Comparison of ENCODE assay signal across 25 mouse cellular contexts in the genomic region with DNA sequence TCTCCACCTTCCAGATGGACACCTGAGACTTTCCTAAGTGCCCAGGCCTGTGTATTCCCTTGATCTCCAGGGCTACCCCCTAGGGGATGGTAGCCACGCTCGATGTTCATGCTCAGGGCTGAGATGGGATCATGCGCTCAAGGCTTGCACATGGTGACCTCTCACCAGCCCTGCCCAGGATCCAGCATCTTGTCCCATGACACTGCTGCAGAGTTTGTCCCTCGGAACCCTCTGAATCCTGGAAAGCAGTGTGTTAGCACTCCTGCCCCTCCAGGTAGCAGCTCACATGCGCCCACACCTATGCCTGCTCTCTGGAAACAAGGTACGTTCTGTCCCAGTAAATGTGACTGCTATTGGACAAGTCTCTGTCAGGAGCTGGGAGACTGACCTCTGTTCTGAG. TPM values are rescaled to one million over a fixed set of nuclear protein-coding genes. Genes with fewer than 3 reads are reported as not detected.
DNase-seq lines count a peak whose midpoint lies in the region; ATAC-seq and TF ChIP-seq lines count a peak whose summit lies in the region.
"Had no signal": no experiment of that assay in that cellular context is flagged by ENCODE, and none has a peak within 500 bp of the region (broad histone marks: within the 10 kb centered on the region; RNA-seq: fewer than 3 reads in every experiment).

No protein-coding gene starts in this region.

- TF ChIP-seq POLR2A in bone marrow macrophage, adult 2 months (IDR thresholded peaks at IDR 0.05; ENCODE audit: borderline replicate concordance, low read depth, low read length): no peak
- no peak for TF ChIP-seq POLR2A in limb, embryonic 14.5 days (IDR thresholded peaks at IDR 0.05; ENCODE audit: borderline replicate concordance, extremely low read depth, insufficient read depth, insufficient read length)
- TF ChIP-seq POLR2A in thymus, adult 2 months (IDR thresholded peaks at IDR 0.05; ENCODE audit: control insufficient read depth, extremely low read depth, insufficient read depth, low read length, poor library complexity): no peak

- WGBS in embryonic facial prominence, embryonic 14.5 days: 69% methylated on average over 6 of the region's 6 CpGs
- 71% methylated on average over 6 of the region's 6 CpGs for WGBS in limb, embryonic 14.5 days
- WGBS in thymus, adult 2 months: 98% methylated on average over 6 of the region's 6 CpGs

- no peaks in the 10 kb centered on the region for H3K9me3 ChIP-seq in embryonic facial prominence, embryonic 14.5 days (ENCODE audit: control insufficient read depth, low read length)
- H3K9me3 ChIP-seq in limb, embryonic 14.5 days (ENCODE audit: control insufficient read depth, low read length): no peaks in the 10 kb centered on the region
- H3K9me3 ChIP-seq: heart, embryonic 15.5 days; liver, embryonic 13.5 days; megakaryocyte, embryonic 14.5 days; neural tube, embryonic 13.5 days; stomach, embryonic 15.5 days had no signal

- intact Hi-C loops in heart, postnatal 25 days (cut with DNase I): no loop called here

- no peak overlapping the region for H3K4me2 ChIP-seq in embryonic facial prominence, embryonic 14.5 days (ENCODE audit: low read depth, low read length)
- H3K4me2 ChIP-seq in limb, embryonic 14.5 days (replicated peaks; ENCODE audit: low read depth, low read length, severe bottlenecking): 0 out of 2 replicates have a peak overlapping the region, but pooled peaks have one; percentile 29
- H3K4me2 ChIP-seq: heart, embryonic 15.5 days; hindbrain, embryonic 14.5 days; liver, embryonic 13.5 days; neural tube, embryonic 13.5 days; stomach, embryonic 15.5 days had no signal

- no peak for ATAC-seq in embryonic facial prominence, embryonic 14.5 days (ENCODE audit: low read depth)
- no peak for ATAC-seq in limb, embryonic 14.5 days (ENCODE audit: low FRiP score, low read depth)
- ATAC-seq: CD4-positive, CD25-positive, alpha-beta regulatory T cell, adult 4 months; forebrain, postnatal 0 days; inflammation-experienced regulatory T-cells, adult 6 months had no signal

- H3K27me3 ChIP-seq in embryonic facial prominence, embryonic 14.5 days (replicated peaks; ENCODE audit: control insufficient read depth, insufficient read depth, low read length): no peaks in the 10 kb centered on the region
- no peaks in the 10 kb centered on the region for H3K27me3 ChIP-seq in limb, embryonic 14.5 days (ENCODE audit: control insufficient read depth, insufficient read depth, low read length)
- H3K27me3 ChIP-seq in thymus, adult 2 months (ENCODE audit: control insufficient read depth, insufficient read depth, low read length): no peaks in the 10 kb centered on the region
- H3K27me3 ChIP-seq: heart, embryonic 15.5 days; liver, embryonic 13.5 days; neural tube, embryonic 13.5 days; stomach, embryonic 15.5 days had no signal

- DNase-seq in heart, adult 11 months: peak; percentile 92
- no peak for DNase-seq in heart, postnatal 25 days (ENCODE audit: low spot score)
- DNase-seq in embryonic facial prominence, embryonic 14.5 days (ENCODE audit: low spot score): no peak
- DNase-seq in limb, embryonic 14.5 days (ENCODE audit: low spot score): no peak
- no peak for DNase-seq in B cell, adult 2 months
- DNase-seq in thymus, adult 2 months: no peak
- DNase-seq: cerebellum, adult 11-12 months; cerebellum, postnatal 10 days; forebrain, postnatal 0 days; gastrocnemius, postnatal 36 days; kidney, adult 18-20 months; kidney, postnatal 4 days; liver, embryonic 13.5 days; lung, adult 2 months; lung, postnatal 14 days; midbrain, embryonic 14.5 days; thymus, postnatal 36 days had no signal

- no peaks in the 10 kb centered on the region for H3K36me3 ChIP-seq in embryonic facial prominence, embryonic 14.5 days (ENCODE audit: control insufficient read depth, insufficient read depth, low read length)
- H3K36me3 ChIP-seq in limb, embryonic 14.5 days (ENCODE audit: control insufficient read depth, insufficient read depth, low read length): 0 out of 2 replicates have a peak, but pooled peaks cover 4% of the 10 kb centered on the region
- no peaks in the 10 kb centered on the region for H3K36me3 ChIP-seq in thymus, adult 2 months (ENCODE audit: control insufficient read depth, insufficient read depth, low read length)
- H3K36me3 ChIP-seq: heart, embryonic 15.5 days; liver, embryonic 13.5 days; neural tube, embryonic 13.5 days; stomach, embryonic 15.5 days had no signal

- H3K9ac ChIP-seq in embryonic facial prominence, embryonic 14.5 days (ENCODE audit: low read depth, low read length): 0 out of 2 replicates have a peak overlapping the region, but pooled peaks have one; percentile 15
- H3K9ac ChIP-seq in limb, embryonic 14.5 days (ENCODE audit: low read depth, low read length, severe bottlenecking): no peak overlapping the region
- H3K9ac ChIP-seq: forebrain, postnatal 0 days; heart, embryonic 15.5 days; hindbrain, embryonic 14.5 days; liver, embryonic 13.5 days; neural tube, embryonic 13.5 days; stomach, embryonic 15.5 days had no signal

- TF ChIP-seq CTCF in bone marrow macrophage, adult 2 months (IDR thresholded peaks at IDR 0.05; ENCODE audit: low read depth, low read length): no peak
- no peak for TF ChIP-seq CTCF in thymus, adult 2 months (IDR thresholded peaks at IDR 0.05; ENCODE audit: borderline replicate concordance, control insufficient read depth, extremely low read depth, insufficient read depth, low read length, poor library complexity)

- peak overlapping the region; percentile 94 for H3K27ac ChIP-seq in bone marrow macrophage, adult 2 months (ENCODE audit: insufficient read depth, low read depth, low read length)
- peak overlapping the region; percentile 97 for H3K27ac ChIP-seq in embryonic facial prominence, embryonic 14.5 days (replicated peaks; ENCODE audit: low read depth, low read length)
- peak overlapping the region; percentile 95 for H3K27ac ChIP-seq in limb, embryonic 14.5 days (replicated peaks; ENCODE audit: low read depth, low read length)
- no peak overlapping the region for H3K27ac ChIP-seq in thymus, adult 2 months (ENCODE audit: control insufficient read depth, insufficient read depth, low read length)
- H3K27ac ChIP-seq: heart, embryonic 15.5 days; hindbrain, embryonic 14.5 days; neural tube, embryonic 13.5 days had no signal

- H3K4me3 ChIP-seq in bone marrow macrophage, adult 2 months (ENCODE audit: insufficient read depth, low read length): no peak overlapping the region
- H3K4me3 ChIP-seq in embryonic facial prominence, embryonic 14.5 days (ENCODE audit: low read depth, low read length): no peak overlapping the region
- H3K4me3 ChIP-seq in limb, embryonic 14.5 days (replicated peaks; ENCODE audit: low read length): no peak overlapping the region
- no peak overlapping the region for H3K4me3 ChIP-seq in thymus, adult 2 months (ENCODE audit: control insufficient read depth, insufficient read depth, low read length)
- H3K4me3 ChIP-seq: heart, embryonic 15.5 days; liver, embryonic 13.5 days; megakaryocyte, embryonic 14.5 days; neural tube, embryonic 13.5 days; stomach, embryonic 15.5 days had no signal

- H3K4me1 ChIP-seq in bone marrow macrophage, adult 2 months (ENCODE audit: control insufficient read depth, insufficient read depth, low read length): peaks cover 61% of the 10 kb centered on the region
- H3K4me1 ChIP-seq in embryonic facial prominence, embryonic 14.5 days (ENCODE audit: control insufficient read depth, insufficient read depth, low read length): peaks cover 92% of the 10 kb centered on the region
- H3K4me1 ChIP-seq in limb, embryonic 14.5 days (ENCODE audit: control insufficient read depth, insufficient read depth, low read length): peaks cover 91% of the 10 kb centered on the region
- no peaks in the 10 kb centered on the region for H3K4me1 ChIP-seq in thymus, adult 2 months (replicated peaks; ENCODE audit: control insufficient read depth, insufficient read depth, low read length)

RNA-seq across cellular contexts. Expression of gene Dusp7, which starts 13.6 kb away (rescaled TPM):
- 10 to 100 TPM; 43.6 to 67.0 TPM for total RNA-seq in heart, postnatal 25 days (2021)
- polyA plus RNA-seq in bone marrow macrophage, adult 2 months (2012; ENCODE audit: insufficient read depth, insufficient read length, missing spikeins): 122 and 129 TPM in 2 replicates
- 44.0 and 48.4 TPM in 2 replicates for polyA plus RNA-seq in embryonic facial prominence, embryonic 14.5 days (2014; fragmentation: Nextera tagmentation; extraction: Ambion mirVana)
- 130 and 180 TPM in 2 replicates for polyA plus RNA-seq in limb, embryonic 14.5 days (2012; rRNA removed)
- polyA plus RNA-seq in limb, embryonic 14.5 days (2014; fragmentation: Nextera tagmentation; extraction: Ambion mirVana): 73.0 and 84.1 TPM in 2 replicates
- 75.3 and 86.0 TPM in 2 replicates for polyA plus RNA-seq in thymus, adult 2 months (2012; rRNA removed)
